Mouse (Mus musculus): ENCODE measurements around the gene Trim30c. TPM values are rescaled to one million over a fixed set of nuclear protein-coding genes. Genes with fewer than 3 reads are reported as not detected.

The Trim30c gene
- polyA plus RNA-seq (2015; fragmentation: Nextera tagmentation; extraction: Ambion mirVana), result 0.13 and 0.17 TPM in 2 replicates

DNA sequence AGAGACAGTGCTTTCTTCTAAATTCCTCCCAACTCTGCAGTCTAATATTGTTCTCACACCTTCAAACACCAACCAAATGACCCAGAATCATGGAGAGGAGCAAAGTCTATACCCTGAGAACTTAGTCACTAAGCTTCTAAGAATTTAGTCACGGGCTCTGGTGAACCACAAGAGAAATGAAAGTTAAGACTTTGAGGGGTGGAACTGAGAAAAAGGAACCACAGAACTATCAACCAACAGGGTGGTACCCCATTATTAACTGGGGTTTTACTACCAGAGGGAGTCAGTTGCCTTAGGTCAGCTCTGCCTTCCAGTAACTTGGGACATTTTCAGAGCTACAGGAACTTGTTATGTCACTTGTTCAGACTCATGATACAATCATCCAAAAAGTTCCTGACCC is at the start of gene Trim30c:
Gene Trim30c, minus strand, starts transcription at position 140 of the 400 bp plus-strand sequence.

DNA sequence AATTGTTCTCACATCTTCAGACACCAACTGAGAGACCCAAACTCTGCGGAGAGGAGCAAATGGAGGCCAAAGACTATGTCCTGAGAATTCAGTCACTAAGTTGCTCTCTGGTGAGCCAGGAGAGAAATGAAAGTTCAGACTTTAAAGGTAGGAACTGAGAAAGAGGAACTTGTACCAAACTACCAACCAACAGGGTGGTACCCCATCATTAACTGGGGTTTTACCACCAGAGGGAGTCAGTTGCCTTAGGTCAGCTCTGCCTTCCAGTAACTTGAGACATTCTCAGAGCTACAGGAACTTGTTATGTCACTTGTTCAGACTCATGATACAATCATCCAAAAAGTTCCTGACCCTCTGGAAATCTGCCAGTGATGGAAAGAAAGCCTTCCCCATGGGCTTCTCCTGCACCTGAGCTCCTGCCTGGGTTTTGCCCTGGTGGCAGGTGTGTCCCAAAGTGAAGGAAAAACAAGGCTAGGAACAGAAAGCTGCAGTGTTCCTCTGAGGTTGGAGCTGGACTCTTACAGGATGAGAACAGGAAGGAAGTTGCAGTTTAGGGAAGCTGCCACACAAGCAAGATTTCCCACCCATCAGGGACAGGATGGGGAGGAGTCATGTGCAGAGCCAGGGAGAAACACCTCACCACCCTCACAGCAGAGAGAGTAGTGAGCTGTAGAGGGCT is 30.8 kb downstream of the Trim30c start, which contains the start of gene Trim30b:
Gene Trim30b, minus strand, starts transcription at position 149 of the 679 bp plus-strand sequence.

GRCm38 (mm10) chr7:104352717-104353599 is 47.7 kb downstream of the Trim30c start, which contains the start of gene Trim12c:
Trim12c (minus strand) TSS chr7:104353362.

Other genes starting within 250 kb of the Trim30c start
- not detected in 2 replicates for gene Olfm5, start 236.0 kb downstream of the Trim30c start, polyA plus RNA-seq (2015; fragmentation: Nextera tagmentation; extraction: Ambion mirVana)
- 0.32 and 0.45 TPM in 2 replicates for gene Olfr648, start 217.4 kb downstream of the Trim30c start, polyA plus RNA-seq (2015; fragmentation: Nextera tagmentation; extraction: Ambion mirVana)
- gene Olfr649, start 204.9 kb downstream of the Trim30c start, polyA plus RNA-seq (2015; fragmentation: Nextera tagmentation; extraction: Ambion mirVana), result not detected in 2 replicates
- gene Trim6, start 182.0 kb downstream of the Trim30c start, polyA plus RNA-seq (2015; fragmentation: Nextera tagmentation; extraction: Ambion mirVana), result 0.20 and 0.31 TPM in 2 replicates
- 1.3 and 1.4 TPM in 2 replicates for gene Trim34a, start 156.4 kb downstream of the Trim30c start, polyA plus RNA-seq (2015; fragmentation: Nextera tagmentation; extraction: Ambion mirVana)
- gene Trim5, start 112.7 kb downstream of the Trim30c start, polyA plus RNA-seq (2015; fragmentation: Nextera tagmentation; extraction: Ambion mirVana), result 0.31 and 0.55 TPM in 2 replicates
- gene Trim12a, start 85.4 kb downstream of the Trim30c start, polyA plus RNA-seq (2015; fragmentation: Nextera tagmentation; extraction: Ambion mirVana), result 2.7 and 2.9 TPM in 2 replicates
- not detected in 2 replicates for gene Trim34b, start 71.4 kb downstream of the Trim30c start, polyA plus RNA-seq (2015; fragmentation: Nextera tagmentation; extraction: Ambion mirVana)
- gene Trim12c, start 47.5 kb downstream of the Trim30c start, polyA plus RNA-seq (2015; fragmentation: Nextera tagmentation; extraction: Ambion mirVana), result 0.89 and 0.90 TPM in 2 replicates
- gene Trim30b, start 31.0 kb downstream of the Trim30c start, polyA plus RNA-seq (2015; fragmentation: Nextera tagmentation; extraction: Ambion mirVana), result 0.11 and 0.21 TPM in 2 replicates
- gene Trim30a, start 64.4 kb upstream of the Trim30c start, polyA plus RNA-seq (2015; fragmentation: Nextera tagmentation; extraction: Ambion mirVana), result 1.1 and 1.9 TPM in 2 replicates
- 1.3 and 2.0 TPM in 2 replicates for gene Trim30d, start 107.0 kb upstream of the Trim30c start, polyA plus RNA-seq (2015; fragmentation: Nextera tagmentation; extraction: Ambion mirVana)
- gene Olfr651, start 149.3 kb upstream of the Trim30c start, polyA plus RNA-seq (2015; fragmentation: Nextera tagmentation; extraction: Ambion mirVana), result not detected in 2 replicates
- gene Olfr652, start 160.1 kb upstream of the Trim30c start, polyA plus RNA-seq (2015; fragmentation: Nextera tagmentation; extraction: Ambion mirVana), result 0.03 TPM in 1 of 2 replicates, not detected in the other
- gene Olfr653, start 176.5 kb upstream of the Trim30c start, polyA plus RNA-seq (2015; fragmentation: Nextera tagmentation; extraction: Ambion mirVana), result not detected in 2 replicates
- gene Olfr654, start 186.2 kb upstream of the Trim30c start, polyA plus RNA-seq (2015; fragmentation: Nextera tagmentation; extraction: Ambion mirVana), result not detected in 2 replicates
- gene Olfr655, start 200.9 kb upstream of the Trim30c start, polyA plus RNA-seq (2015; fragmentation: Nextera tagmentation; extraction: Ambion mirVana), result not detected in 2 replicates
- not detected in 2 replicates for gene Olfr656, start 213.1 kb upstream of the Trim30c start, polyA plus RNA-seq (2015; fragmentation: Nextera tagmentation; extraction: Ambion mirVana)
- gene Olfr657, start 224.0 kb upstream of the Trim30c start, polyA plus RNA-seq (2015; fragmentation: Nextera tagmentation; extraction: Ambion mirVana), result not detected in 2 replicates
- 0.28 and 0.37 TPM in 2 replicates for gene Olfr658, start 246.5 kb upstream of the Trim30c start, polyA plus RNA-seq (2015; fragmentation: Nextera tagmentation; extraction: Ambion mirVana)